Mouse (Mus musculus): ENCODE measurements around the gene Slc35b2. TPM values are rescaled to one million over a fixed set of nuclear protein-coding genes. Genes with fewer than 3 reads are reported as not detected.

The Slc35b2 gene
- 10 to 100 TPM; 27.6 to 39.0 TPM for polyA plus RNA-seq (2017; shearing (Covaris generic))

GRCm38 (mm10) chr17:45563655-45564530, at the start of gene Slc35b2:
Slc35b2 (plus strand) TSS chr17:45563874.
- ATAC-seq: peak; percentile 73

- no peak for ATAC-seq
Measured at GRCm38 (mm10) chr17:45515204-45515726, 48.4 kb upstream of the Slc35b2 start.

DNA sequence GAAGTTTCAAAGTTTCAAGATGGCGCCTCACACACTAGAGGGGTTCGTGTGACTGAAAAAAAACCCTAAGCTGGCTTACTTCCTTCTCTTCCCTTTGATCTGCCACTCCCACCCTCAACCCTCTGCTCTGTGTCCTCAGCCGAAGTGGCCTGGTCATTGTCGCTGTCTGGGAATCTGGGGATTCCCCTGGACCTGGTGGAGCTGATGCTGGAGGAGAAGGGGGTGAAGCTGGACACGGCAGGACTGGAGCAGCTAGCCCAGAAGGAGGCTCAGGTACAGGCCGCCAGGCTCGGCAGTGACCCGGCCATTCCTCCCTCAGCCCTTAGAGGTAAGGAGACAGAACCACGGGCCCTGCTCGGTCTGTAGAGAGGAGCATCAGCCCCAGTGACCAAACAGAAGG, 47.9 kb upstream of the Slc35b2 start:
- ATAC-seq: no peak

DNA sequence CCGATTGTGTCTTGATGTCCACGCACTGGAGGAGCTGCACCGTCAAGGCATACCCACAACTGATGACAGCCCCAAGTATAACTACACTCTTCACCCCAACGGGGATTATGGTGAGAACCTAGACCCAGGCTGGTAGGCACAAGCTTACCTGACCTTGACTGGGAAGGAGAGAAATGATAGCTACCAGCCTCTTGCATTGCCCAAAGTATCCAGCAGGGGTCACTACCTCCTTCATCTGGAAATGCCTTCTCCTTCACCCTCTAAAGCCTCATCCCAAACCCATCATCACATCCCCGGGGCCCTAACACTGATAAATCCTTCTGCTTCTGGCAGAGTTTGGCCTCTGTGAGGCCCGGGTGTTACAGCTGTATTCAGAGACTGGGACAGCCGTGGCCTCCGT, 47.2 kb upstream of the Slc35b2 start:
- peak; percentile 67 for ATAC-seq

GRCm38 (mm10) chr17:45517135-45517534, 46.5 kb upstream of the Slc35b2 start:
- ATAC-seq: no peak

GRCm38 (mm10) chr17:45517549-45518215, 46.0 kb upstream of the Slc35b2 start:
- ATAC-seq: no peak

DNA sequence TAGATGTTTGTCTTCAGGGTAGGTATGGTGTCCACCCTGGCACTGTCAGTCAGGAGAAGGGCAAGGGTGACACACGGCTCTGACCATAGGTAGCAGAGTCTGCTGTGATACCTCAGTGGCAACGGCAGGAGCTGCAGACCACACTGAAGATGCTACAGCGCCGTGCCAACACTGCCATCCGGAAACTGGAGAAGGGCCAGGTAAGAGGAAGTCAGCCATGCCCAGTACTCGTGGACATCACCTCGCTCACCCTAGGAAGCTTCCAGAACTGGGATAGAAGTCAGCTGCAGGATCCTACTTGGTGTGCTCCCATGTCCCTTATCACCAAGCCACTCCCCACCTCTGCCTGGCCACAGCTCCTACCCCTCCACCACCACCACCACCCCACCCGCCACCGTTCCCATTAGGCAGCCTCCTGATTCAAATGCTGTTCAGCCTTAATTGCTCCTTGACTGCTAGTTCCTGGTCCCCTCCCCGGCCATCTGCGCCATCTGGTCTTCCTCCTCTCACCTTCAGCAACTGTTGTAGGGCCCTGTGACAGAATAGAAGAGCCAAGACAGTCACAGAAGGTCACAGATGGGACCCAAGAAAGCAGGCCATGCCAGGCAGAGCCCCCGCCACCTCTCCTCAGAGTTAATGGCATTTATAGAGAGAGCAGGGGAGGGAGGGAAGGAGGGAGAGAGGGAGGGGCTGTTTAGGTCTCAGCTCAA, 44.8 kb upstream of the Slc35b2 start:
- ATAC-seq: no peak

GRCm38 (mm10) chr17:45520136-45520535, 43.5 kb upstream of the Slc35b2 start:
- ATAC-seq: no peak

- no peak for ATAC-seq
Measured at GRCm38 (mm10) chr17:45523263-45523662, 40.4 kb upstream of the Slc35b2 start, which contains the start of gene Tcte1. Tcte1 (plus strand) TSS chr17:45523434.

DNA sequence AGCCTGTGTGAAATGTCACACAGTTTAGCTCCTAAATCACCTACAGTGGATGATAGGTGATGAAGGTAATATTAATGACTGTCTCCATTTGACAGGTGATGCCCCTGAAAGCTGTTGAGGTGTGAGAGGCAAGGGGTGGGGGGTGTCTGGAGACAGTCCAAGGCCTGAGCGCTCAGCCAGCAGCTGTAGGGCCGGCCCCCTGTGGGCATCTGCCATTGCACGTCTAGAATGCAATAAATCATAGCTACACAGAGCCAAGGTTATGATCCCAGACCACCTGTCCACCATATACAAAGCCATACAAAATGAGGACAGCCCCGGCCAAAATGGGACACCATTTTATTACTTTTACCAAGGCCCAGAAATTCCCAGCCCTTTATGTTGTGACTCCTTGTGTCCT, 38.7 kb upstream of the Slc35b2 start:
- ATAC-seq: no peak

DNA sequence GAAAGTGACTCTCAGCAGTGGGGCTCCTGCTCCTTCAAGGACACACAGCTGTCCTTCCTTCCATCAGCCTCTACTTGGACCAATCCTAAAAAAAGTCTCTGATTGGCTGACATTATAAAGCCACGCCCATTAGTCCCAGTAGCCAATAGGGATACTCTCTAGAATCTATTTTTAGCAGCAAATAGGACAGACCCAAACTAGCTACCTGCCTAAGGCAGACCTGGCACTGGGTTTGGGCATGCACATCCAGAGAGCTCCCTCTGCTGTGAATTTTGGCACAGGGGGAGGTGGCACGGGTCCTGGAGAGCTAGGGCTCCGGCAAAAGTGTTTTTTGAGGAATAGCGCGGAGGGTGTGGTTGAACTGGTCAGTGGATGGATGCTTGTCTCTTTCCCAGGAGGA, 37.1 kb upstream of the Slc35b2 start:
- ATAC-seq: no peak

DNA sequence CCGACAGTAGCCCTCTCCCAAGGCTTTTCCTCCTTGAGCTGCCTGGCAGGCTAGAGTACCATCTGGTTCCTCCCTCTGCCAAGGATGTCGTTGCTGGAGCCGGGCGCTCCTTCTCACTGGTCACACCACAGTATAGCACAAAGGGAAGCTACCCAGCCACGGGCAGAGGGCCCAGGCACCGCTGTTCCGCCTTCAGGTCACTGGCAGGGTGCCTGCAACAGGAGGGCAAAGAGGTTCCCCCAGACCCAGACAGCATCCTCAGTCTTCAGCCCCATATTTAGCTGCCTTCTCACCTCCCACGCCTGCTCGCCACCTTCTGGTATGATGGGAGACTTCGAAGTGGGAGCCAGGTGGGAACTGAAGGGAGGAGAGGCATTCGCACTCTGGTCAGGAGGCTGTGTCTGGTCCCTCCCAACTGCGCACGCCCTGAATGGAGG, 33.3 kb upstream of the Slc35b2 start:
- no peak for ATAC-seq

GRCm38 (mm10) chr17:45532896-45533295, 30.8 kb upstream of the Slc35b2 start:
- ATAC-seq: no peak

- ATAC-seq: no peak
Measured at GRCm38 (mm10) chr17:45536264-45536663, 27.4 kb upstream of the Slc35b2 start.

GRCm38 (mm10) chr17:45538394-45538793, 25.3 kb upstream of the Slc35b2 start:
- no peak for ATAC-seq

- ATAC-seq: no peak
Measured at GRCm38 (mm10) chr17:45539664-45540063, 24.0 kb upstream of the Slc35b2 start.

- ATAC-seq: no peak
Measured at GRCm38 (mm10) chr17:45542129-45542528, 21.5 kb upstream of the Slc35b2 start.

GRCm38 (mm10) chr17:45542705-45543104, 21.0 kb upstream of the Slc35b2 start:
- no peak for ATAC-seq

DNA sequence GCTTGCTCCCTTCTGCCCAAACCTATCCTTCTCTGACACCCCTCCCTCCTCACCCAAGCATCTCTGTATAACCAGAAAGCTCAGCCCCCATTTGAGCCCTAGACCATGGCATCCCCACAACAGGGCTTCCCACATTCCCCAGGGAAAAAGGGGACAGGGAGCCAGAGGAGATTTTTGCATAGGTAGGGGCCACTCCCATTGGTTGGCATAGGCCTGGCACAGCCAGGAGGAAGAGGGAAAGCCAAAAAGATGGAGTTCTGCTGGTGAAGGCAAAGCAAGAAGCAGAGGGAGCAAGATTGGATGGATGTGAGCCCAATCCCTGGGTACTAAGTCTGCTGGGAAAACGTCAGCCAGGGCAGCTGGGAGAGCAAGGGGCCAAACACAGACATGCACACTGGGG, 20.6 kb upstream of the Slc35b2 start:
- no peak for ATAC-seq

DNA sequence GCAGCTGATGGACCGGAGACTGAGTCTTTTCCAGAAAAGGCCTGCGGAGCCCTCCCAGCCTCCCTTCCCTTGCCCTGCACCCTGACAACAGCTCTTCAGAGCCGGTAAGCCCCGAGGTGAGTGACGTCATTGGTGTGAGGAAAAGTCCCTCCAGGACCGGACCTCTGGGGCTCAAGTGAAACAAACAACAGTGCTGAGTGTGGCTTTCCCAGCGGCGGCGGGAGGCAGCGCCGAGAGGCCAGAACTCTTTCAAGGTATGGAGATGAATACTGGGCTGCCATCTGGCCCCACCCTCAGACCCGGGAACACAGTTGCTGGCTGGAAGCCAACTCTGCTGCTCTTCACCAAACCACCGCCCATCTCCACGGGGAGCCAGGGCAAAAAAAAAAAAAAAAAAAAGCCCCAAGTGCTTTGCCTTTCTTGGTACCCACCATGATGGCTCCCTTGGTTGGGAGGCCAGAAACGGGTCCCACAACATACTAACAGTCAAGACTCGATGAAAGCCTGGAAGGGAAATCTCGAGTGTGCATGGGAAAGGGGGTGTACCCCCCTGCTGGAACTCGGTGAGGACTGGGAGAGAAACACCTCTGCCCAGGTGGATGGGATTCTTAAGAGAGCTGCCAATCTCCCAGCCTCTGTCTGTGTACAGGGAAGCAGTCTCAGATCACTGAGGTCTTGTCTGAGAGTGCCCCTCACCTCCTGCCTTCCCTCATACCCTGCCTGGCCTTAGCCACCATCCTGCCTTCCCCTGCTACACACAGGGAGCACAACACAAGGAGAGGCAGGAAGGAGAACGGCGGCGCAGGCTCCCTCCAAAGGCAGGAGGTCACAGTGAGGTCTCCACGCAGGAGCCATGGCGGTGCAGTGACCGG, 19.4 kb upstream of the Slc35b2 start:
- no peak for ATAC-seq

DNA sequence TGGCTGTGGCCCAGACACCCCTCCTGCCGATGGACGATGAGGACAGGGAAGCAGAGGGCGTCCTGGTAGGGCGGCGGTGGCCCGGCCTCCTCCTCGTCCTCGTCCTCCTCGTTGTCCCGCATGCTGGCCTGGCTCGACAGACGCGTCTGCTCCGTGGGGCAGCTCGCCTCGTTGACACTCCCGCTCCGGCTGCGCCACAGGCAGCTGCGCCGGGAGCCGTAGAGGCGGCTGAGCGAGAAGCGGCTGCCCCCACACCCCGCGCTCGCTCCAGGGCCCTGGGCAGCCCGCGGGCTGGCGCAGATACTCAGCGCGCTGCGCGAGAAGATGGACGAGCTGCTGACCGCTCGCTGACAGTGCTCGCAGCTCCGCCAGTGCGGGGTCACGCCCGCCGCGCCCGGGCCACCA, 18.8 kb upstream of the Slc35b2 start:
- ATAC-seq: no peak
